Mouse (Mus musculus) olfactory bulb, adult 2 months (tissue): ENCODE measurements at regions not wholly inside any gene's neighbourhood (a gene's known extent, or its start where the extent isn't known, plus 50 kb on each side); places are given as distances from the start of the nearest gene placed in this dataset.

Source experiments
- CTCF ChIP-seq: fragments of 200-500 bp; IDR thresholded peaks from 2 replicates; pipeline ENCODE4 v1.5.1; 2012; ENCODE audit warnings: low read depth, mild to moderate bottlenecking, low read length, moderate library complexity; ENCODE audit not compliant: insufficient read depth
- POLR2A ChIP-seq: fragments of 200-500 bp; IDR thresholded peaks from 2 replicates; pipeline ENCODE4 v1.6.1; 2012; ENCODE audit warnings: mild to moderate bottlenecking, low read depth, low read length, moderate library complexity; ENCODE audit not compliant: insufficient read depth

- TF ChIP-seq CTCF (no peak), POLR2A (no peak)
Measured at GRCm38 (mm10) chr5:67552865-67553264, 54.8 kb upstream of the Shisa3 start.
